Mouse (Mus musculus): ENCODE data around the gene Gzmn. TPM values are rescaled to one million over a fixed set of nuclear protein-coding genes. Genes with fewer than 3 reads are reported as not detected.
"Not testable (repeated sequence)": the region's sequence is repeated elsewhere in the genome, so short reads cannot be mapped to it uniquely, and the experiment has no call there.

Gzmn gene
- polyA plus RNA-seq, 1 experiment from 2014 or later: not detected

DNA sequence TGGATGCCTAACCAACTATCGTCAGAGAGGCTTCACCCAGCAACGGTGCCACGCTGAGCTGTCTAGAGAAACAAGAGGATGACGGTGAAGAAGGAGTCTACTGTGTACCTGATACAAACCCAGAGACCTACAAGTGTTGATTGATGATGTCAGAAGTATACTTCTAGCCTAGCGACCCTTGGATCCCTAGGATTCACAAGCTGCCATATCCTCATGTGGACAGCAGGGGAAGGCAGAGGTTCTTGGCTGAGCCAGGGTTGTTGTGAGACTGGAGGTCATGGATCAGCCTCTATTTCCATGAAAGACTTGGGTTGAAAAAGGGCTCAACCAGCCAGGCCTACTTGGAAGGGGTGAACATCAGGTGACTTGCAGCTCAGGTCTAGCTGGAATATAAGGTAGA lies 1.7 kb downstream of the Gzmn start:
- H3K9ac ChIP-seq (ENCODE audit: low read depth, low read length): no peak overlapping the region
- H3K9me3 ChIP-seq (replicated peaks; ENCODE audit: control insufficient read depth, low read length): no peaks in the 10 kb centered on the region
- H3K4me1 ChIP-seq (ENCODE audit: control insufficient read depth, low read depth, low read length): no peaks in the 10 kb centered on the region
- H3K36me3 ChIP-seq (ENCODE audit: control insufficient read depth, insufficient read depth): no peaks in the 10 kb centered on the region
- WGBS (ENCODE audit: insufficient replicate concordance): 65% methylated on average over 5 of the region's 5 CpGs
- ATAC-seq (ENCODE audit: low read depth): no peak
- H3K4me2 ChIP-seq (ENCODE audit: low read depth, low read length): no peak overlapping the region
- H3K4me3 ChIP-seq (ENCODE audit: low read depth, low read length): no peak overlapping the region
- H3K27ac ChIP-seq (ENCODE audit: low read length): no peak overlapping the region
- no peaks in the 10 kb centered on the region for H3K27me3 ChIP-seq (ENCODE audit: control insufficient read depth, insufficient read depth, low read depth, low read length)

DNA sequence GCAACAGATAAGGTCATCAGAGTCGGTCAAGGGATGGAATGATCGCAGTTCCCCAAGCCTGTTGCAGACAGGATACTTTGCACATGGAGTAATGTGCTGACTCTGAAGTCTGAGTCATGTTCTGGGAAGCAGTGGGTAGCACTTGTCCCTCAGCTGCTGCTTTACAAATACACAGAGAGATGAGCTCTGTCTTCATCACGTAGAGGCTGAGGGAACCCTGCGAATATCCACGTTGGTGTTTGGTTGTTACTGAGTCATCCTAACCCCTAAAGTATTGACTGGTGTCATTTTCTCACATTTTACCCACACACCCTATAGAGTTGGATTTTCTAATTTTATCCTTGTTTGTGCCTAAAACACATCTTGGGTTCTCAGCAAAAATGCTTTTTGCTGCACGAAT lies 6.4 kb downstream of the Gzmn start:
- WGBS (ENCODE audit: insufficient replicate concordance): 41% methylated on average over 6 of the region's 6 CpGs
- Histone ChIP-seq H3K9me3 (replicated peaks; ENCODE audit: control insufficient read depth, low read length) (no peaks in the 10 kb centered on the region), H3K9ac (ENCODE audit: low read depth, low read length) (no peak overlapping the region), H3K27me3 (ENCODE audit: control insufficient read depth, insufficient read depth, low read depth, low read length) (no peaks in the 10 kb centered on the region), H3K4me2 (ENCODE audit: low read depth, low read length) (no peak overlapping the region), H3K36me3 (ENCODE audit: control insufficient read depth, insufficient read depth) (no peaks in the 10 kb centered on the region), H3K4me3 (ENCODE audit: low read depth, low read length) (no peak overlapping the region), H3K4me1 (ENCODE audit: control insufficient read depth, low read depth, low read length) (no peaks in the 10 kb centered on the region), H3K27ac (ENCODE audit: low read length) (no peak overlapping the region)
- ATAC-seq (ENCODE audit: low read depth): no peak

- no peak overlapping the region for H3K4me2 ChIP-seq (ENCODE audit: low read depth, low read length)
- 63% methylated on average over 2 of the region's 2 CpGs for WGBS (ENCODE audit: insufficient replicate concordance)
Observed at GRCm38 (mm10) chr14:56162109-56162508, 12.3 kb downstream of the Gzmn start.

DNA sequence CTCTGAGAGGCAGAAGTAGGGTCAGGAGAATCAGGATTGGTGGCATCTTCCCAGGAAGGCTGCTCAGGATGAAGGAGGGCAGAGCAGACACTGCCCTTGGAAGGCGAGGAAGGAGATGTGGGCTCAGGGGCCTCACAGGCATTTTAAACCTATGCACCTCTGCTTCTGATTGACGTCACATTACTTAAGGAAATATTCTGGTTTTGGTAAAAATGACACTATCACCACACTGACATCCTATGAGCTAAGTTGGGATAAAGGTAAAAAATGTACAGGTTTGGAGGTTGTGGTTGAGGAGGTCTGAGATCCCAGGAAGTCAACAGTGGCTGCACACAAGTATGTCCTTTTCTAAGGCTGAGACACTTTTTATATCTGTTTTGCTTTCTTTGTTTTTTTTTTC lies 14.9 kb downstream of the Gzmn start, which contains the start of gene Gzmg:
TSS of gene Gzmg (minus strand) at position 101 of the 400 bp plus-strand sequence.
- H3K27ac ChIP-seq (ENCODE audit: low read length); H3K36me3 ChIP-seq (ENCODE audit: control insufficient read depth, insufficient read depth); H3K9ac ChIP-seq (ENCODE audit: low read depth, low read length); H3K4me3 ChIP-seq (ENCODE audit: low read depth, low read length); H3K9me3 ChIP-seq (replicated peaks; ENCODE audit: control insufficient read depth, low read length); ATAC-seq (ENCODE audit: low read depth); H3K27me3 ChIP-seq (ENCODE audit: control insufficient read depth, insufficient read depth, low read depth, low read length); H3K4me2 ChIP-seq (ENCODE audit: low read depth, low read length); H3K4me1 ChIP-seq (ENCODE audit: control insufficient read depth, low read depth, low read length): not testable (repeated sequence)
- 68% methylated on average over 2 of the region's 2 CpGs for WGBS (ENCODE audit: insufficient replicate concordance)

More at GRCm38 (mm10) chr14:56162109-56162508, 12.3 kb downstream of the Gzmn start:
- Histone ChIP-seq H3K36me3 (ENCODE audit: control insufficient read depth, insufficient read depth) (no peaks in the 10 kb centered on the region), H3K9ac (ENCODE audit: low read depth, low read length) (no peak overlapping the region), H3K4me3 (ENCODE audit: low read depth, low read length) (no peak overlapping the region), H3K27me3 (ENCODE audit: control insufficient read depth, insufficient read depth, low read depth, low read length) (no peaks in the 10 kb centered on the region), H3K27ac (ENCODE audit: low read length) (no peak overlapping the region), H3K4me1 (ENCODE audit: control insufficient read depth, low read depth, low read length) (no peaks in the 10 kb centered on the region), H3K9me3 (replicated peaks; ENCODE audit: control insufficient read depth, low read length) (no peaks in the 10 kb centered on the region)
- ATAC-seq (ENCODE audit: low read depth): no peak

DNA sequence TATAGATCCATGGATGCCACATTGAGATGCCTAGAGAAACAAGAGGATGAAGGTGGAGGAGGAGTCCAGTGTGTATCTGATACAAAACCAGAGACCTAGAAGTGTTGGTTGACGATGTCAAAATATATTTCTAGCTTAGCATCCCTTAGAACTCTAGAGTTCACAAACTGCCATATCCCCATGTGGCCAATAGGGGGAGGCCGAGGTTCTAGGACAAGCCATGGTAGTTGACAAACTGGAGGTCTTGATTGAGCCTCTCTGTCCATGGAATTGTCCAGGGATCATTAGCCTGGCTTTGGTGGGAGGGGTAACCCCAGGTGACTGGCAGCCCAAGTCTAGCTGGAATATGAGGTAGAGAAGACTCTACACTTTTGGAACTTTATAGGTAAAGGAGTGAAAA lies 19.1 kb downstream of the Gzmn start:
- Histone ChIP-seq H3K27ac (ENCODE audit: low read length) (no peak overlapping the region), H3K9me3 (replicated peaks; ENCODE audit: control insufficient read depth, low read length) (no peaks in the 10 kb centered on the region), H3K36me3 (ENCODE audit: control insufficient read depth, insufficient read depth) (no peaks in the 10 kb centered on the region), H3K9ac (ENCODE audit: low read depth, low read length) (no peak overlapping the region), H3K4me2 (ENCODE audit: low read depth, low read length) (no peak overlapping the region), H3K27me3 (ENCODE audit: control insufficient read depth, insufficient read depth, low read depth, low read length) (no peaks in the 10 kb centered on the region), H3K4me3 (ENCODE audit: low read depth, low read length) (no peak overlapping the region), H3K4me1 (ENCODE audit: control insufficient read depth, low read depth, low read length) (no peaks in the 10 kb centered on the region)
- WGBS (ENCODE audit: insufficient replicate concordance): 44% methylated on average over 2 of the region's 2 CpGs
- ATAC-seq (ENCODE audit: low read depth): no peak

- not testable (repeated sequence) for H3K4me2 ChIP-seq (ENCODE audit: low read depth, low read length); H3K36me3 ChIP-seq (ENCODE audit: control insufficient read depth, insufficient read depth); H3K27me3 ChIP-seq (ENCODE audit: control insufficient read depth, insufficient read depth, low read depth, low read length); ATAC-seq (ENCODE audit: low read depth); H3K4me1 ChIP-seq (ENCODE audit: control insufficient read depth, low read depth, low read length); H3K9me3 ChIP-seq (replicated peaks; ENCODE audit: control insufficient read depth, low read length); H3K4me3 ChIP-seq (ENCODE audit: low read depth, low read length); H3K9ac ChIP-seq (ENCODE audit: low read depth, low read length); H3K27ac ChIP-seq (ENCODE audit: low read length)
- 38% methylated on average over 1 of the region's 1 CpGs for WGBS (ENCODE audit: insufficient replicate concordance)
Observed at GRCm38 (mm10) chr14:56133675-56134074, 40.7 kb downstream of the Gzmn start.

- not testable (repeated sequence) for H3K4me2 ChIP-seq (ENCODE audit: low read depth, low read length); H3K9ac ChIP-seq (ENCODE audit: low read depth, low read length); H3K9me3 ChIP-seq (replicated peaks; ENCODE audit: control insufficient read depth, low read length); H3K36me3 ChIP-seq (ENCODE audit: control insufficient read depth, insufficient read depth); H3K27ac ChIP-seq (ENCODE audit: low read length); ATAC-seq (ENCODE audit: low read depth); H3K4me3 ChIP-seq (ENCODE audit: low read depth, low read length); H3K4me1 ChIP-seq (ENCODE audit: control insufficient read depth, low read depth, low read length); H3K27me3 ChIP-seq (ENCODE audit: control insufficient read depth, insufficient read depth, low read depth, low read length)
- WGBS (ENCODE audit: insufficient replicate concordance): 59% methylated on average over 2 of the region's 2 CpGs
Observed at GRCm38 (mm10) chr14:56132508-56132907, 41.9 kb downstream of the Gzmn start, which contains the start of gene Gzmd. Gene Gzmd (minus strand): TSS chr14:56132608.

GRCm38 (mm10) chr14:56128341-56128740 lies 46.1 kb downstream of the Gzmn start:
- Histone ChIP-seq H3K36me3 (ENCODE audit: control insufficient read depth, insufficient read depth) (no peaks in the 10 kb centered on the region), H3K27me3 (ENCODE audit: control insufficient read depth, insufficient read depth, low read depth, low read length) (no peaks in the 10 kb centered on the region), H3K9ac (ENCODE audit: low read depth, low read length) (no peak overlapping the region), H3K9me3 (replicated peaks; ENCODE audit: control insufficient read depth, low read length) (no peaks in the 10 kb centered on the region), H3K27ac (ENCODE audit: low read length) (no peak overlapping the region), H3K4me1 (ENCODE audit: control insufficient read depth, low read depth, low read length) (no peaks in the 10 kb centered on the region), H3K4me3 (ENCODE audit: low read depth, low read length) (no peak overlapping the region), H3K4me2 (ENCODE audit: low read depth, low read length) (no peak overlapping the region)
- ATAC-seq (ENCODE audit: low read depth): no peak
- WGBS (ENCODE audit: insufficient replicate concordance): 31% methylated on average over 3 of the region's 3 CpGs

- Histone ChIP-seq H3K9me3 (replicated peaks; ENCODE audit: control insufficient read depth, low read length) (no peaks in the 10 kb centered on the region), H3K9ac (ENCODE audit: low read depth, low read length) (no peak overlapping the region), H3K27me3 (ENCODE audit: control insufficient read depth, insufficient read depth, low read depth, low read length) (no peaks in the 10 kb centered on the region), H3K4me1 (ENCODE audit: control insufficient read depth, low read depth, low read length) (no peaks in the 10 kb centered on the region), H3K27ac (ENCODE audit: low read length) (no peak overlapping the region), H3K36me3 (ENCODE audit: control insufficient read depth, insufficient read depth) (no peaks in the 10 kb centered on the region), H3K4me3 (ENCODE audit: low read depth, low read length) (no peak overlapping the region), H3K4me2 (ENCODE audit: low read depth, low read length) (no peak overlapping the region)
- no peak for ATAC-seq (ENCODE audit: low read depth)
- WGBS (ENCODE audit: insufficient replicate concordance): 66% methylated on average over 3 of the region's 3 CpGs
Observed at GRCm38 (mm10) chr14:56123516-56123915, 50.9 kb downstream of the Gzmn start.

GRCm38 (mm10) chr14:56120525-56120924 lies 53.9 kb downstream of the Gzmn start, which contains the start of gene Gzme:
Gene Gzme (minus strand): TSS chr14:56120625.
- H3K4me1 ChIP-seq (ENCODE audit: control insufficient read depth, low read depth, low read length): no peaks in the 10 kb centered on the region
- H3K9me3 ChIP-seq (replicated peaks; ENCODE audit: control insufficient read depth, low read length): no peaks in the 10 kb centered on the region
- H3K4me3 ChIP-seq (ENCODE audit: low read depth, low read length): no peak within 1 kb of the TSS
- no peak within 1 kb of the TSS for H3K27ac ChIP-seq (ENCODE audit: low read length)
- H3K9ac ChIP-seq (ENCODE audit: low read depth, low read length): no peak within 1 kb of the TSS
- no peaks in the 10 kb centered on the region for H3K27me3 ChIP-seq (ENCODE audit: control insufficient read depth, insufficient read depth, low read depth, low read length)
- H3K4me2 ChIP-seq (ENCODE audit: low read depth, low read length): no peak within 1 kb of the TSS
- ATAC-seq (ENCODE audit: low read depth): no peak
- H3K36me3 ChIP-seq (ENCODE audit: control insufficient read depth, insufficient read depth): no peaks in the 10 kb centered on the region

All from liver, embryonic 16.5 days (tissue).